Mouse (Mus musculus) cerebellum, adult 9-11 months (tissue): Measurements from ENCODE around the gene Lin28a.

ENCODE experiments used
- DNase-seq: peaks from one replicate; pipeline ENCODE4 v3.0.0; 2022

Lin28a gene

DNA sequence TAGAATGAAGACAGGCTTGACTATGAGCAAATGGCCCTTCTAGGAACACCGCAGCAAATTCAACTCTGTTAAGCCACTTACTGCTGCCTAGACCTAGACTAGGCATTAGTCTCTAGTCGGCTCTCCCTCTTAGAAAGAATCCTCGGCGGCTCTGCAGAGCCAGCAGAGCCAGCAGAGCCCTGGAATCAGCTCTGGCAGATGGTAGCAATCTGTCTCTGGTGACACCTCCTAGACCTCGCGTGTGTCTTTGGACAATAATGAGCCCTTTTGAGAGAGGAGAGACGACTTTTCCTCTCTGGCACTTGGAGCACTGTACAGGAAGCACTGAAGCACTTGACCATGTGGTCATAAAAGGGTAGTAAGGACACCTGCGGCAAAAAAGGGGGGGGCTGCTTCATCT lies 46.9 kb downstream of the Lin28a start:
- peak; percentile 48 for DNase-seq

- peak; percentile 32 for DNase-seq
These were observed 47.8 kb downstream of the Lin28a start for GRCm38 (mm10) chr4:133970876-133971275.

- DNase-seq: peak; percentile 52
These were observed 48.4 kb downstream of the Lin28a start for GRCm38 (mm10) chr4:133970196-133970595.

GRCm38 (mm10) chr4:133969114-133969770 lies 49.4 kb downstream of the Lin28a start:
- peak; percentile 38 for DNase-seq

DNA sequence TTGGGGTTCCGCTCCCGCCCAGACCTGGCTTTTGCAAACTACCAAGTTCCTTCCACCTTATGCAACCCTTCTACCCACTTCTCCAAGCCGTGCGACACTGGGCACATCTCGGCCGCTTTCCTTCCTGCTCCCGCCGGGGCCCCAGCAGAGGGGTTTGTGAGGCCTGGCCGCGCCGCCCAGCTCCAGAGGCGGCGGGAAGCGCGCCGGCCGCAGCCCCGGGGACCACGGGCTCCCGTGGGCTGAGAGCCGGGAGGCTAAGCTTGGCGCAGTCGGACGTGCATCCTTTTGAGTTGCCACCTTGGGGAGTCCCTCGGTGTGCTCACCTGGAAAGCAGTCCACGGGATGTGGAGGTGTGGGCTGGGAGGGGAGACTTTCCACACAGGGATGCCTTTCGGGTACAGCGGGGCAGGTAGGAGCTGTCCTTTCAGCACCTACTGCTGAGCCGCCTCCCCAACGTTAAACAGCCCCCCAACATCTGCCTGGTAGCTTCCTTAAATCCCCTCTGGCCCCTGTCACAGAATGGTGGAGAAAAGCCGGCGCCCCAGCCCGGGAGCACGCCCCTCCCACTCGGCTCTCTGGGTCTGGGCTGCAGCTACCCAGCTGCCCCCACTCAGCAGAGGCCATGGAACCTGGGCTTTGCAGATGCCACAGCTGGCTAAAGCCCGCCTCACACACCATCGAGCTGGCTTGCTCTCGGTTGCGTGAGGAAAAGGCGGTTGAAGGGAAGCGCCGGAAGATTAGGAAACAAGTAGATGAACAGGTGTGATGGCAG lies 50.3 kb downstream of the Lin28a start, which contains the start of gene Hmgn2:
Hmgn2 (minus strand) TSS at position 501 of the 772 bp plus-strand sequence.
- peak; percentile 71 for DNase-seq

- DNase-seq: peak; percentile 92
These were observed 50.8 kb downstream of the Lin28a start for GRCm38 (mm10) chr4:133967866-133968149.

- peak; percentile 97 for DNase-seq
These were observed 51.3 kb downstream of the Lin28a start for GRCm38 (mm10) chr4:133967138-133967865.

GRCm38 (mm10) chr4:133966271-133966940 lies 52.2 kb downstream of the Lin28a start:
- peak; percentile 30 for DNase-seq

GRCm38 (mm10) chr4:133962566-133962965 lies 56.1 kb downstream of the Lin28a start:
- DNase-seq: no peak

GRCm38 (mm10) chr4:133958884-133959283 lies 59.8 kb downstream of the Lin28a start:
- no peak for DNase-seq

DNA sequence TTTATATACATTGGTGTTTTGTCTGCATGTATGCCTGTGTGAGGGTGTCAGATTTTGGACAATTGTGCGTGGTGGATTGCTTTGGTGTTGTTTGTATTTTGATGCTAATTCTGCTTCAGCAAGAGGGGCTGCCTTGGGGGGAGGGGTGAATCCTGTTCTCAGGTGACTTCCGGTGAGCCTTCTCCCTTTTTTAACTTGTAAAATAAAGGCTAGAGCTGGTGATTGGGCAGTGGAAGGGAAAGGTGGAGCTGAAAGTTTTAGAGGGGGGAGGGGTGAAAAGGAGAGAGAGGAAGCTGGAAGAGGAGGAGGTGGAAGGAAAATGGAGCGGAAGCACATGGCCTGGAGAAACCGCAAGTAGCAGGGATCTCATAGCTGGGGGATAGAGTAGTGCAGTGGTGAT lies 62.3 kb downstream of the Lin28a start:
- no peak for DNase-seq
